ENCODE assay signal across 8 mouse cellular contexts in the genomic region with DNA sequence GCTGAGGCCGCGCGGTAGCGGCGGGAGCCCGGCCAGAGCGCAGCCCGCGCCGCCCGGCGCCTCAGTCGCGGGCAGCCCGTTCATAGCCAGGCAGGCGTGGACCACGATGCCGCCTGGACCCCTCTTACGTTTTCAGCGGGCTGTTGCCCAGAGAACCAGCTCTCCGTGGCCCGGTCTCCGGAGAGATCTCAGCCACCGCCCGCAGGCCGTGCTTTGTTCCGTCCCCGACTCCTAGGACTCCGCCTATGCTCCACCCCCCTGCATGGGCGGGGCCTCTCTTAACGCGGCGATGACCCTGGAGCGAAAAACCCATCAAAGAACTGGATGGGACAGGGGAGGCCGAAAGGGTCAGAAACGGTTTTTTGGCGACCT. TPM values are rescaled to one million over a fixed set of nuclear protein-coding genes. Genes with fewer than 3 reads are reported as not detected.
DNase-seq lines count a peak whose midpoint lies in the region; ATAC-seq lines count a peak whose summit lies in the region.

TSS of gene Fam89b (minus strand) at position 210 of the 372 bp plus-strand sequence.

- H3K79me2 ChIP-seq in macrophage (ENCODE audit: inconsistent target), result peaks cover 52% of the 10 kb centered on the region

- no peaks in the 10 kb centered on the region for H3K27me3 ChIP-seq in hindbrain, embryonic 14.5 days (ENCODE audit: control insufficient read depth, insufficient read depth, low read length)

- DNase-seq in T-cell, adult 2 months (ENCODE audit: low spot score), result peak; percentile 63
- DNase-seq in cerebellum, postnatal 25 days, result peak; percentile 85 to 92
- DNase-seq in frontal cortex, postnatal 36 days (ENCODE audit: low spot score in 2 of 2), result peak; percentile 78 to 79
- DNase-seq in hindbrain, embryonic 14.5 days (ENCODE audit: low spot score), result peak; percentile 81
- DNase-seq in left cerebral cortex, adult 18-20 months (ENCODE audit: low spot score in 2 of 2), result peak; percentile 83 to 86
- DNase-seq in right cerebral cortex, adult 18-20 months, result peak; percentile 86
- DNase-seq in urinary bladder, adult 2 months (ENCODE audit: low spot score), result peak; percentile 74

- no peaks in the 10 kb centered on the region for H3K9me3 ChIP-seq in hindbrain, embryonic 14.5 days (ENCODE audit: control insufficient read depth, low read length)

- H3K9ac ChIP-seq in hindbrain, embryonic 14.5 days, result peak within 1 kb of the TSS; percentile 99

- under 1% methylated on average over 37 of the region's 37 CpGs for WGBS in hindbrain, embryonic 14.5 days
- WGBS in macrophage (ENCODE audit: missing documents), result under 1% methylated on average over 37 of the region's 37 CpGs

- ATAC-seq in hindbrain, embryonic 14.5 days (ENCODE audit: low FRiP score), result peak; percentile 80

- H3K4me1 ChIP-seq in hindbrain, embryonic 14.5 days (replicated peaks; ENCODE audit: control insufficient read depth, insufficient read depth, low read length), result peaks cover 55% of the 10 kb centered on the region

- peak within 1 kb of the TSS; percentile 100 for H3K4me2 ChIP-seq in hindbrain, embryonic 14.5 days (replicated peaks)

- H3K4me3 ChIP-seq in hindbrain, embryonic 14.5 days (replicated peaks; ENCODE audit: low read length), result peak within 1 kb of the TSS; percentile 89
- peak within 1 kb of the TSS; percentile 96 for H3K4me3 ChIP-seq in macrophage (ENCODE audit: inconsistent target)

- H3K36me3 ChIP-seq in hindbrain, embryonic 14.5 days (replicated peaks; ENCODE audit: control insufficient read depth, insufficient read depth), result peaks cover 21% of the 10 kb centered on the region
- no peaks in the 10 kb centered on the region for H3K36me3 ChIP-seq in macrophage (ENCODE audit: inconsistent target)

- H3K27ac ChIP-seq in hindbrain, embryonic 14.5 days, result peak within 1 kb of the TSS; percentile 95
- peak within 1 kb of the TSS; percentile 100 for H3K27ac ChIP-seq in macrophage

RNA-seq across cellular contexts. Expression of gene Fam89b, which starts in this region (rescaled TPM):
- 140 and 144 TPM in 2 replicates for polyA plus RNA-seq in hindbrain, embryonic 14.5 days (2014; fragmentation: Nextera tagmentation; extraction: Ambion mirVana)
- total RNA-seq in left cerebral cortex, adult 18-20 months (2021), result 10 to 100 TPM; 24.4 to 30.9 TPM
- total RNA-seq in macrophage (2018; cell fraction: chromatin; rRNA removed), result 10 to 100 TPM in 4 of 26 experiments, 1 to 10 TPM in 20, under 1 TPM in 1, not detected in 1; 0.92 to 16.9 (median 4.4) TPM
- 100 to 1,000 TPM in 17 of 26 experiments, 10 to 100 TPM in 9; 69.7 to 126 (median 104) TPM for total RNA-seq in macrophage (2018; cell fraction: cytosol; rRNA removed)
- 10 to 100 TPM in 22 of 26 experiments, 1 to 10 TPM in 4; 8.4 to 47.1 (median 21.7) TPM for total RNA-seq in macrophage (2018; cell fraction: nucleus; rRNA removed)
- 73.7 to 132 TPM (median 76.9 TPM) in 3 replicates for polyA plus RNA-seq in macrophage (2018)
- polyA plus RNA-seq in urinary bladder, adult 2 months (2012; rRNA removed), result 66.3 and 79.4 TPM in 2 replicates

Comparison
In these comparisons a context has a peak if more than half of its experiments do, and no peak if none do; other contexts are left out.
1. Peak in every context shown above with its lines: DNase-seq, ATAC-seq, H3K4me3 ChIP-seq and H3K27ac ChIP-seq.